Mouse (Mus musculus) embryonic facial prominence, embryonic 13.5 days (tissue): Measurements from ENCODE around the gene C1ql1. TPM values are rescaled to one million over a fixed set of nuclear protein-coding genes. Genes with fewer than 3 reads are reported as not detected.
A peak's percentile ranks its signal among the peaks of the same experiment; 100 is the strongest.
"Not testable (repeated sequence)": the region's sequence is repeated elsewhere in the genome, so short reads cannot be mapped to it uniquely, and the experiment has no call there.

Source experiments
- ATAC-seq: fragments of 200-750 bp; cut with Nextera tagmentation; 2 replicates; pipeline ENCODE4 v1.8.0; 2017; ENCODE audit warnings: low read depth; ENCODE audit not compliant: insufficient number of reproducible peaks, insufficient read depth, low FRiP score, low TSS enrichment
- H3K27ac ChIP-seq: fragments of 300-500 bp; sonication (generic); 2 replicates; pipeline ENCODE4 v1.5.1; 2015; ENCODE audit warnings: moderate library complexity, mild to moderate bottlenecking, inconsistent platforms
- H3K27me3 ChIP-seq: fragments of 300-500 bp; sonication (generic); 2 replicates; pipeline ENCODE4 v1.6.1; 2015; ENCODE audit warnings: mild to moderate bottlenecking, inconsistent platforms
- H3K36me3 ChIP-seq: fragments of 300-500 bp; sonication (generic); 2 replicates; pipeline ENCODE4 v1.6.1; 2015; ENCODE audit warnings: mild to moderate bottlenecking, inconsistent platforms
- H3K4me1 ChIP-seq: fragments of 300-500 bp; sonication (generic); 2 replicates; pipeline ENCODE4 v1.6.1; 2015; ENCODE audit warnings: inconsistent platforms
- H3K4me2 ChIP-seq: fragments of 300-500 bp; sonication (generic); 2 replicates; pipeline ENCODE4 v1.6.1; 2015; ENCODE audit warnings: moderate library complexity, mild to moderate bottlenecking, inconsistent platforms
- H3K4me3 ChIP-seq: fragments of 300-500 bp; sonication (generic); 2 replicates; pipeline ENCODE4 v1.5.1; 2015; ENCODE audit warnings: mild to moderate bottlenecking, inconsistent platforms
- H3K9ac ChIP-seq: fragments of 300-500 bp; sonication (generic); 2 replicates; pipeline ENCODE4 v1.6.1; 2015; ENCODE audit warnings: mild to moderate bottlenecking, inconsistent platforms
- H3K9me3 ChIP-seq: fragments of 300-500 bp; sonication (generic); 2 replicates; pipeline ENCODE4 v1.6.1; 2016; ENCODE audit warnings: inconsistent platforms
- WGBS: fragments of 180-500 bp; shearing (Covaris S2); methylation state at CpG from one replicate; pipeline ENCODE4 v1.1.7; 2015; ENCODE audit warnings: mixed read lengths; 5-methylcytosine and 5-hydroxymethylcytosine counted together
- polyA plus RNA-seq: library from polyadenylated mRNA; unstranded; fragments of >200 nt; fragmentation: Nextera tagmentation; extraction: Ambion mirVana; gene quantifications from 2 replicates; pipeline ENCODE4 v1.2.1, GENCODE M21; 2015

The C1ql1 gene
- polyA plus RNA-seq, 1 experiment from 2014 or later: 3.4 TPM

DNA sequence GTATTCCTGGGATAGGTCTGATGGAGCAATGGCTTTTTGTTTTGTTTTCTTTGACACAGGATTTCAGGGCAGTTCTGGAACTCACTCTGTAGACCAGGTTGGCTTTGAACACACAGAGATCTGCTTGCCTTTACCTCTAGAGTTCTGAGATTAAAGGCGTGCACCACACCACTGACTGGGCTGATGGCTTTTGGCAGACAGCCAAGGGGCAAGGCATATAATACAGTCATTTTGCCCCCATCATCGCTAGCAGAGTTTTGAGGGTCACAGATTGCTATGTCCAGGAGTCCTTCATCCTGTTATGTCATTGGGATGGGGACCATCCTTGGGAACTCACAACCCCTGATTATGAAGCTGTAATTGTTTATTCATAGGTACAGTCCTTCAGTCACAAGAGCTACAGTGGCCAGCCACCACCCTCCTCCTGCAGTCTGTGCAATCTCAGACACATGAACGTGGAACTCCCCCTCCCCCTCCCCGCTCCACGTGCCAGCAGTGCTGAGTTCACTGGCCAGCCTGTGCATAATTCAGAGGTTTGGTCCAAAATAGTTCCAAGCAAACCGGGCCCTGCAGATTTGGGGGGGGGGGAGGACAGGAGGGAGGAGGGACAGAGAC lies 31.7 kb upstream of the C1ql1 start:
- no peaks in the 10 kb centered on the region for H3K27me3 ChIP-seq
- H3K27ac ChIP-seq: no peak overlapping the region
- H3K36me3 ChIP-seq: no peaks in the 10 kb centered on the region
- H3K9me3 ChIP-seq: no peaks in the 10 kb centered on the region
- H3K9ac ChIP-seq: no peak overlapping the region
- WGBS: 50% methylated on average over 6 of the region's 6 CpGs
- H3K4me3 ChIP-seq: no peak overlapping the region
- H3K4me1 ChIP-seq: peaks cover 7% of the 10 kb centered on the region; the same call in 1 of the 2 replicates
- ATAC-seq: no peak
- no peak overlapping the region for H3K4me2 ChIP-seq

GRCm38 (mm10) chr11:102975966-102976365 lies 29.5 kb upstream of the C1ql1 start:
- not testable (repeated sequence) for ATAC-seq, H3K4me3 ChIP-seq, H3K27ac ChIP-seq, H3K4me2 ChIP-seq, H3K9ac ChIP-seq, H3K27me3 ChIP-seq, H3K36me3 ChIP-seq, H3K9me3 ChIP-seq
- 87% methylated on average over 9 of the region's 9 CpGs for WGBS
- peaks cover 12% of the 10 kb centered on the region for H3K4me1 ChIP-seq

DNA sequence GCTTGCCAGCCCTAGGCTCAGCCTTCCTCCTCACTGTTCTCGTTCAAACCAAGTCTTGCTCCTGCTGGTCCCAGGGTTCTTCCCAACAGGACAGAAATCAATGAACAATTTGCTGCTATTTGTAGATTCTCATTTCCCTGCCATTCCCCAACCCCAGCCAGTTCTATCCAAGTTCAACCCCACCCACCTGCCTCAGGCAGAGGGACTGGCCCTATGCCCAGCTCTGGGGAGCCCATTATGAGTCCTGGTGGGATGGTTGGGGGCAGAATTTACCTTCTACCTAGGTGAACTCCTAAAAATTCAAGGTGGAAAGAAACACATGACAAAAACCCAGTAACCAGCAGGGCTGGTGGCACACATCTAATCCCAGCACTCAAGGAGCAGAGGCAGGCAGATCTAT lies 25.8 kb upstream of the C1ql1 start:
- no peak overlapping the region for H3K27ac ChIP-seq
- no peak overlapping the region for H3K4me2 ChIP-seq
- no peak overlapping the region for H3K4me3 ChIP-seq
- no peak overlapping the region for H3K9ac ChIP-seq
- WGBS: 67% methylated on average over 1 of the region's 1 CpGs
- H3K27me3 ChIP-seq: peaks cover 23% of the 10 kb centered on the region
- no peaks in the 10 kb centered on the region for H3K9me3 ChIP-seq
- H3K36me3 ChIP-seq: no peaks in the 10 kb centered on the region
- no peak for ATAC-seq
- peaks cover 12% of the 10 kb centered on the region for H3K4me1 ChIP-seq

DNA sequence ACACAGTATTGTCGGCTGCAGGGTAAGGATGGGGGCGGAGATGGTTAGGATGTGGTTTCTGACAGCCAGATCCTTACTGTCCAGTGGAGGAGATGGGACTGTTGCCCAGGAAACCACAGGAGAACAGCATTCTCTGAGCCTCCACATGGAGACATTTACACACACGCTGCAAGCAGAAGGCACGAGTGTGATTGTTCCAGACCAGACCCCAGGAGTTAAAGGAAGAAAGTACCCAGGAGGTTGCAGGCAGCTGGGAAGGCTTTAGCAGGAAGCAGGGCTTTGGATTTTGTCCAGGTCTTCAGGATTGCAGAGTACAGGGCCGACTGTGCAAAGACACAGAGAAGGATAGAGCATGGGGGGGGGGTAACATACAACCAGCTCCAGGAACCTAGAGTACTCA lies 25.1 kb upstream of the C1ql1 start:
- no peaks in the 10 kb centered on the region for H3K36me3 ChIP-seq
- no peak overlapping the region for H3K4me2 ChIP-seq
- no peak overlapping the region for H3K4me3 ChIP-seq
- ATAC-seq: no peak
- peak overlapping the region; percentile 5; the same call in 1 of the 2 replicates for H3K27ac ChIP-seq
- 31% methylated on average over 5 of the region's 5 CpGs for WGBS
- H3K9me3 ChIP-seq: no peaks in the 10 kb centered on the region
- H3K27me3 ChIP-seq: peaks cover 30% of the 10 kb centered on the region
- no peak overlapping the region for H3K9ac ChIP-seq
- peaks cover 12% of the 10 kb centered on the region for H3K4me1 ChIP-seq

- no peak overlapping the region for H3K4me2 ChIP-seq
- no peak overlapping the region for H3K27ac ChIP-seq
- peak; percentile 27; the same call in 1 of the 2 replicates for ATAC-seq
- WGBS: 59% methylated on average over 16 of the region's 16 CpGs
- H3K4me1 ChIP-seq: peaks cover 23% of the 10 kb centered on the region
- H3K27me3 ChIP-seq: peaks cover 35% of the 10 kb centered on the region
- H3K4me3 ChIP-seq: no peak overlapping the region
- no peaks in the 10 kb centered on the region for H3K36me3 ChIP-seq
- H3K9me3 ChIP-seq: no peaks in the 10 kb centered on the region
- no peak overlapping the region for H3K9ac ChIP-seq
Measured at GRCm38 (mm10) chr11:102964547-102965091, 18.1 kb upstream of the C1ql1 start.

DNA sequence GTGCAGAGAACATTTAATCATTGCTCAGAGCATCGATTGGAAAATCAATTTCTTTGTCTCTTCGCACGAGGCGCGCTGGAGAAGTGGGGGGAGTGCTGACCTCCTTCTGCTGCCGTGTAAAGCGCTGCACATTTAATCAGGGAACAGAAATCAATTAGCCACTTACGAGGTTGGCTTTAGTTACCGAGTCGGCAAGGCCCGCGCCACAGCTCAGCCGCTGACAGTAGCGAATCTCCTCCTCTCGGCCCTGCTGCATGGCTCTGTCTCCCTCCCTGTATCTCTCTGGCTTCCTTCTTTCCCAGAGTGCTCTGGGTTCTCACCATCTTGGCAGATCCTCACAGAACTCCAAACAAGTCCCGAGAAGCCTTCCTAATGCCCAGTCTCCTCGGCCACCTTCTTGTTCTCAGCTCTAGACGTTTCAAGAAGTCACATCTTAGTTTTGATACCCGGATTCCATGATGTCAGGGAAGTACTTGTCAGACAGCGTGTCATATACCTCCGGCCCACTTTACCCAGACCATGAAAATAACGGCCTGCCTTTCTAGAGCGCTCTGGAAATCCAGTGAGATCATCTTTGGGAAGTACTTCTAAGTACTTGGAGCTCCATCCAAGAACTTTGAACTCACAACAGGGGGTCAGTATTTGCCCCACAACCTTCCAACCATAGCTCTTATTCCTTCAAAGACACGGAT lies 17.5 kb upstream of the C1ql1 start:
- peak overlapping the region; percentile 54 for H3K9ac ChIP-seq
- no peak for ATAC-seq
- peaks cover 23% of the 10 kb centered on the region for H3K4me1 ChIP-seq
- H3K9me3 ChIP-seq: no peaks in the 10 kb centered on the region
- peak overlapping the region; percentile 19; the same call in 1 of the 2 replicates for H3K4me3 ChIP-seq
- H3K27me3 ChIP-seq: peaks cover 35% of the 10 kb centered on the region
- H3K4me2 ChIP-seq: peak overlapping the region; percentile 48
- H3K36me3 ChIP-seq: no peaks in the 10 kb centered on the region
- peak overlapping the region; percentile 28; the same call in 1 of the 2 replicates for H3K27ac ChIP-seq
- WGBS: 18% methylated on average over 24 of the region's 24 CpGs

DNA sequence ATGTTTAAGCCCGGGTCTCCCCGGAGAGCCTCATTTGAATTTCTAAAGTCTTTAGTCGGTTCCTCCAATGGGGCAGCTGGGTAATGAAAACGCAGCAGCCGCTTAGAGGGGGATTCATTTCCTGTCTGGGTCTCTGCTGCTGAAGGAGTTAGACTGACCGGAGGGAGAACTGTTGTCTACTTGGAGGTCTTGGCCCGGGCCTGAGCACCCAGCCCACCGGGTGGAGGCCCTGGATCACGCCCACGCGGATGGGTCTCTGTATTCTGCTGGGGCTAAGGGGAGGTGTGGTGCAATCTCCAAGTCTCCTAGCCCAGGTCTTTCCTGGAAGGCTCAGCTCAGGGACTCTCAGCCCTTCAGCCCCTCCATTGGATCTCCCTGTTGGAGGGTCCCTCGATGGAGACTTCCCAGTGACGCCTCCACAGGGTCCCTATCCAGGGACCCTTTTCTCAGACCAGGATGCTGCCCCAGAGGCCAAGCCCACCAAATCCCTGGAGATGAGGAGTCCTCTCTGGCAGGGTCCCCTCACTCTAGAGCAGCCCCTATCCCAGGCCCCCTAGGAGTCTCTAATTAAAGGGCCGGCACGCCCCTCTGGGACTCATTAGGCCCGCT lies 16.9 kb upstream of the C1ql1 start:
- no peak for ATAC-seq
- peak overlapping the region; percentile 48 for H3K4me2 ChIP-seq
- peak overlapping the region; percentile 54 for H3K9ac ChIP-seq
- no peaks in the 10 kb centered on the region for H3K36me3 ChIP-seq
- H3K4me1 ChIP-seq: peaks cover 23% of the 10 kb centered on the region
- H3K9me3 ChIP-seq: no peaks in the 10 kb centered on the region
- H3K4me3 ChIP-seq: peak overlapping the region; percentile 19
- H3K27me3 ChIP-seq: peaks cover 31% of the 10 kb centered on the region
- no peak overlapping the region; the same call in 1 of the 2 replicates for H3K27ac ChIP-seq
- WGBS: 7% methylated on average over 16 of the region's 16 CpGs

- Histone ChIP-seq H3K4me3 (0 out of 2 replicates have a peak overlapping the region, but pooled peaks have one; percentile 19), H3K27ac (no peak overlapping the region; the same call in 1 of the 2 replicates), H3K9ac (peak overlapping the region; percentile 54; the same call in 1 of the 2 replicates), H3K4me2 (peak overlapping the region; percentile 48), H3K4me1 (peaks cover 23% of the 10 kb centered on the region), H3K9me3 (no peaks in the 10 kb centered on the region), H3K36me3 (no peaks in the 10 kb centered on the region), H3K27me3 (peaks cover 28% of the 10 kb centered on the region)
- 29% methylated on average over 7 of the region's 7 CpGs for WGBS
- ATAC-seq: no peak
Measured at GRCm38 (mm10) chr11:102962861-102963245, 16.4 kb upstream of the C1ql1 start.

GRCm38 (mm10) chr11:102961082-102961481 lies 14.6 kb upstream of the C1ql1 start:
- ATAC-seq: no peak
- Histone ChIP-seq H3K36me3 (no peaks in the 10 kb centered on the region), H3K27me3 (peaks cover 18% of the 10 kb centered on the region), H3K9me3 (no peaks in the 10 kb centered on the region), H3K4me2 (no peak overlapping the region), H3K27ac (no peak overlapping the region), H3K4me1 (peaks cover 23% of the 10 kb centered on the region), H3K4me3 (no peak overlapping the region), H3K9ac (no peak overlapping the region)
- 91% methylated on average over 4 of the region's 4 CpGs for WGBS

DNA sequence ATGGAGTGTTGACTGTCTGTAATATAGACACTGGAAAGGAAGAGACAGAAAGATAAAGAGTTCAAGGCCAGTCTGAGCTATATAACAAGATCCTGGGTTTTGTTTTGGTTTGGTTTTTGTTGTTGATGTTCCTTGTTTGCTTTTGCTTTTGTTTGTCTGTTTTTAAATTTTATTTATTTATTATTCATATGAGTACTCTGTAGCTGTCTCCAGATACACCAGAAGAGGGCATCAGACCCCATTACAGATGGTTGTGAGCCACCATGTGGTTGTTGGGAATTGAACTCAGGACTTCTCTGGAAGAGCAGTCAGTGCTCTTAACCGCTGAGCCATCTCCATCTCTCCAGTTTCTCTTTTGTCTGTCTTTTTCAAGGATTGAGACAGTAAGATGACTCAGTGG lies 12.4 kb upstream of the C1ql1 start:
- H3K4me1 ChIP-seq: peaks cover 17% of the 10 kb centered on the region
- H3K9me3 ChIP-seq: no peaks in the 10 kb centered on the region
- no peak overlapping the region for H3K9ac ChIP-seq
- H3K4me2 ChIP-seq: no peak overlapping the region
- 83% methylated on average over 1 of the region's 1 CpGs for WGBS
- H3K4me3 ChIP-seq: no peak overlapping the region
- H3K36me3 ChIP-seq: no peaks in the 10 kb centered on the region
- peaks cover 20% of the 10 kb centered on the region for H3K27me3 ChIP-seq
- no peak for ATAC-seq
- H3K27ac ChIP-seq: no peak overlapping the region

GRCm38 (mm10) chr11:102958431-102958830 lies 11.9 kb upstream of the C1ql1 start:
- 88% methylated on average over 6 of the region's 6 CpGs for WGBS
- Histone ChIP-seq H3K4me1 (peaks cover 13% of the 10 kb centered on the region), H3K27me3 (peaks cover 22% of the 10 kb centered on the region), H3K36me3 (no peaks in the 10 kb centered on the region), H3K9ac (no peak overlapping the region), H3K27ac (no peak overlapping the region), H3K4me3 (no peak overlapping the region), H3K9me3 (no peaks in the 10 kb centered on the region), H3K4me2 (no peak overlapping the region)
- ATAC-seq: no peak
